Mouse (Mus musculus) embryonic fibroblast, embryonic 13.5 days (primary cell): ENCODE results near the gene Coq10b.

Source experiments
- CTCF ChIP-seq: IDR thresholded peaks from 2 replicates; pipeline ENCODE4 v1.5.1; 2011; ENCODE audit warnings: mild to moderate bottlenecking, control low read depth, low read length, moderate library complexity, borderline replicate concordance; ENCODE audit not compliant: insufficient read depth
- POLR2A ChIP-seq: IDR thresholded peaks from 2 replicates; pipeline ENCODE4 v1.6.1; 2011; ENCODE audit warnings: low read depth, mild to moderate bottlenecking, control low read depth, low read length, moderate library complexity

DNA sequence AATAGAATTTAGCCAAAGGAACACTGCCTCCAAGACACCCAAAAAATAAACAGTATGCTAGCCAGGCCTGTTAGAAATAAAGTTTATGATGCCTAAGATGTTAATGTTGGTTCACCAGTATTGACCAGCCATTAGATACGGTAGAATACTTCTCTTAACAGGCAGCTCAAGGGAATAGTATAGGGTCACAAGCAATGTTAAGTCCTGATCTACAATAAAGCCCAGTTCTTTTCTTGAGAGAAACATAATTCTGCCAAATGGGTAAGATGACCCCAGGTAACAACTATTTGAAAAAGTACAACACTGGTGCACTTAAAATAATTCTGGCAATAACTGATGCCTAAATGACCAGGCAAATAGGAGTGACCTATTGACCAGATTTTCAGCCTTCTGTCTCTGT, 24.6 kb upstream of the Coq10b start:
- TF ChIP-seq CTCF = no peak
- no peak for TF ChIP-seq POLR2A
